Mouse (Mus musculus) c-Kit-positive CD71-positive TER-119-positive erythroid progenitor cells, embryonic 14.5 days (primary cell): ENCODE measurements around the gene C1qc.

Experiments
- DNase-seq: peaks from one replicate; pipeline ENCODE4 v3.0.0-alpha.2; 2013; ENCODE audit warnings: low spot score

The C1qc gene

DNA sequence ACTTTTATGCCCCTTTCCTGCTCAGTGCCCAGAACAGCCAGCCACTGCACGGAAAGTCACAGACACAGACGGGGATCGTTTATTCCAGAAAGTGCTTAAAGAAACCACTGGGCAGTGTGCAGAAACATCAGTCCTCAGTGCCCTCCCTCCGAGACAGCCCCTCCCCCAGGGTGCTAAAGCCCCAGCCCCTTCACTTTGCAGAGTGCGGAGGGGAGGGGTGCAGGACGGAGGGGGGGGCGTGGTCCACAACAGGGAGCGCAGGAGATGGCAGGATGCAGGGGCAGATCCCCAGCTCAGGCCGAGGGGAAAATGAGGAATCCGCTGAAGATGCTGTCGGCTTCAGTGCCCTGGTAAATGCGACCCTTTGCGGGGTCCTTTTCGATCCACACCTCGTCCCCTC, 3.0 kb upstream of the C1qc start:
- no peak for DNase-seq

DNA sequence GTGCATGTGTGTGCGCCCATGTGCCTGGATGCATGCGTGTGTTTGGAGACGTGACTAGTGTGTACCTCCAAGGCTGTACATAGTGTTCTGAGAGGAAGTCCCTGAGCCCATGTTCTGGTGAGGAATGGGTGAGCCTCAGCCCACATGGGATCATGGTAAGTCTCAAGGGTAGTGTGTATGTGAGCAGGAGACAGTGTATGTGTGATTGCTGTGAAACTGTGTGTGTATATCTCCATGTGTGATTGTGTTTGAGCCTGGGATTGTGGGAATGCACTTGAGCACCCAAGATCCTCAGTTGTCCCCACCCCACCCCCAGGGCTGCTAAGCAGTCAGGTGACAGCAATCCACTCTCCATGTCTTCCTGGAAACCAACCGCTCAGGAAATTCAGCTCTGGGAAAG, 2.0 kb upstream of the C1qc start:
- no peak for DNase-seq

DNA sequence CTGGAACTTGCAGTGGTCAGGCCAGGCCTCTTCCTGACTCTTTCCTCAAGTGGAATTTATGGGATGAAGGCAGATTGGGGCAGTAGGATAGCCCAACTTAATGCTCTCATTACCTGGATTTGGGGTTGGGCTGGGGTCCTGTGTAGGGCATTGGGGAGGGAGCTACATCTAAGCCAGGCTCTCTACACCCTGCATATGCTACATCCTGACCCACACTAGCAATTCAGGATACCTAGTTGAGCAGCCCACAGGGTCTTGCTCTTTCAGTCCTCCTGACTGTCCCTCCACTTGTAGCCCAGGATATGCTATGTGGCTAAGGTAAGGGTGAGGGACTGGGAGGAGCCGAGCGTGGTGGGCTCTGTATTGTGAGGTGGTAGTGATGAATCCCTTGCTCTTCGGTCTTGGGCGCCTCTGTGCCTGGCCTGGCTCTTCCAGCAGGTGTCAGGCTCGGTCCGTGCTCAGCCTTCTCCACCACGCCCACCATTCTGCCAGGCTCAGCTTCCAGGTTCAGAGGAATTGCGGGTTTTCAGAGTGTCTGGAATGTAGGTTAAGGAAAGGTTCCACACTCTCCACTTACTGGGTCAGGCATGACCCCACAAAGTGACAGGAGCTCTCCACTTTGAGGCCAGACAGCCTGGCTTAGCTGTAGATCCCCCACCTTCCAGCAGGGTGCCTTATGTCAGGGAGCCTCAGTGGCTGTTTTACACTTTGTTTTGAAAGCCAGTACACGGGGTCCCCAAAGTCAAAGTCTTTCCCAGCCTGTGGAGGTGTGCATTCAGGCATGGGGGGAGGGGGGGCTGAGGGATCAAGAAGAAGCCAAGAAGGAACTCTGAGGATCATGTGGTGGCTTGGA, 1.1 kb upstream of the C1qc start:
- DNase-seq: no peak

DNA sequence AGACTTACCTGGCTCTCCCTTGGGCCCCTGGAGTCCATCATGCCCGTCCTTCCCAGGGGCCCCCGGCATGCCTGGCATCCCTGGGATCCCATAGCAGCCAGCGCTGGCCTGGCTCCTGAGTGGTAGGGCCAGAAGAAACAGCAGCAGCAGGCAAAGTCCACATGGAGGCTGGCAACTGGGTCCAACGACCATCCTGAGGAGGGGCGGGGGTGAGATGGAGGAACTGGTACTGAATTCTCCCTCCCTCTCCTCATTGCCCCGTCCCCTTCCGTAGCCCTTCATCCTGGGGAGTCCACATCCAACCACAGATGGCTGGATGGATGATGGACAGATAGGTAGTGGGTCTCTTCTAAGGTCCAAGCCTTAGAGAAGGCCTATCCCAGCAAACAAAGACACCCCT, 494 bp downstream of the C1qc start:
- DNase-seq: no peak

DNA sequence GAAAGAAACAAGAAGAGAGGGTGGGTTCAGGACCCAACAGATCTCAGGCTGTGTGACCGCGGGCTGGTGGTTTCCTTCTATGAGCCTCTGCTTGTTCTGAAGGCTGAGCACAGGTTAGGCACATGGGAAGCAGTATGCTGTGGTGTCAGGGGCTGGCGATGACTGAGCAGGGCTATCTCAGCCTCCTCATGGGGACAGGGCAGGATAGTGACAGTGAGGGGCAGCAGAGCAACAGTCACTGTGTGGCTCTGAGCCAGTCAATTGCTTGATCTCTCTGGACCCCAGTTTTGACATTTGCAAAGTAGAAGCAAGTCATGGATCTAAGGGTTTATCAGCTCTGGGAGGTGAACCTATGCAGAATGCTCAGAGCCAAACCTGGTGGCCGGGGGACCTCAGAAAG, 1.8 kb downstream of the C1qc start:
- DNase-seq: no peak

DNA sequence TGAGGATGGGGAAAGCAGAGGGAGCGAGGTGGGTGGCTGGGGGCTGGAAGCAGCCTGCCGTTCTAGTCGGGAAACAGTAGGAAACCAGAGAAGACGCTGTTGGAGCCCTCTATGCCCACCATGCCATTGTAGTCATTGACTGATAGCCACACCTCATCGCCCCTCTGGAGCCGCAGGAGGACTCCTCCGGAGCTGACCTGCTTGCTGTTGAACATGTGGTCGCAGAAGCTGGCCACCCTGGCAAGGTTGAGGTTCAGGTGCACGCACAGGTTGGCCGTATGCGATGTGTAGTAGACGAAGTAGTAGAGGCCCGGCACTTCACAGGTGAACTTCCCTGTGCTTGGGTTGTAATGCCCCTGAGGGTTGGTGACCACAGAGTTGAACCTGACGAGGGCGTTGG, 2.9 kb downstream of the C1qc start:
- no peak for DNase-seq

DNA sequence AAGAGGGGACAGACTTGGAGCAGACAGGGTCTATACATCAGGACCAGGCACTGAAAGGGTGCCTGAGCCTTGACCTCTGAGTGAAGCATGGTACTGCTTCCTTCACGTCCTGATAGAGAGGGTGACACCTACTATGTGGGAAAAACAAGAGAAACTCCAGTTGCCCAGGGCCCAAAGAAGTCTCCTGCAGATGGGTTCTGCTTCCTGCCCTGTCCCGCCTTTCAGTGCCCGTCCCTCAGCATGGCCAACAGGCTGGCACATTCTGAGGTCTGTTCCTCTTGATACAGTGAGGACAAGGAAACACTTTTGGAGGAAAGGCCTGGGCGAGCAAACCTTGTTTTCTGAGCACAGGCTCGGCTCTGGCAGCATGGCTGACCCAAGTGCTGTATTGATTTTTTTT, 5.2 kb downstream of the C1qc start:
- no peak for DNase-seq

DNA sequence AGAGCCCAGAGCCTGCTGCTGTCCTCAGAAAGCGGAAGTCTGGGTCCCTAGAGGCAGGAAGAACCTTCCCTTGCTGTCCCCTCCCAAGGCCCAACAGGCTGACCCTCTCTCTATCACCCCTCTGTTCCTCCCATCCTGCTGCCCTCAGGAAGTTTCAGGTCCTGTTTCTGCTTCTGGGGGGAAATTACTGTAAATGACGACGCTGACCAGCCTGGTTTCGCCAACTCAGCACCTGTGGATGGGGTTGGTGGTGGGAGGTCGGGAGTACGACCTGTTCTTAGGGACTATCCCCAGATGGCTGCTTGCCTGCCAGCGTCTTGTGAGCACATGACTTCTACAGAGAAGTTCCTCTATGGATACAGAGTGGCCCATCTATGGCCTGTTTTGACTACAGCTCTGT, 6.8 kb downstream of the C1qc start, which contains the start of gene C1qb:
Gene C1qb (minus strand): TSS at position 87 of the 400 bp plus-strand sequence.
- no peak for DNase-seq

DNA sequence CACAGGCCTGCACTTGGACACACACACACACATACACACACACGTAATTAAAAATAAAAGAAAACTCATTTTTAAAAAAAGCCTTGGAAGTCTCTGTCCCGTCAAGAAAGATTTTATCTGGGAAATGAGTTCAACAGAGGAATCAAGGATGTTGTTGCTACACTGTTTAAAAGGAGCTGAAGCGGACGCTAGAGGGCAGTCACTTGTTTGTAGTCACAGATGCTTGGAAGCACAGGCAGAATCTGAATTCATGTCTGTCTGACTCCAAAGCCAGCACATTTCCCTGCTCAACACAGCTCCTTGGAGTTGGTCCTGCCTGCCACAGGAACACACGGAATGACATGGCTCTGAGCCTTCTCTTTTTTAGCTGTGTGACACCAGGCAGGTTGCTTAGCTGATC, 14.3 kb downstream of the C1qc start:
- no peak for DNase-seq

DNA sequence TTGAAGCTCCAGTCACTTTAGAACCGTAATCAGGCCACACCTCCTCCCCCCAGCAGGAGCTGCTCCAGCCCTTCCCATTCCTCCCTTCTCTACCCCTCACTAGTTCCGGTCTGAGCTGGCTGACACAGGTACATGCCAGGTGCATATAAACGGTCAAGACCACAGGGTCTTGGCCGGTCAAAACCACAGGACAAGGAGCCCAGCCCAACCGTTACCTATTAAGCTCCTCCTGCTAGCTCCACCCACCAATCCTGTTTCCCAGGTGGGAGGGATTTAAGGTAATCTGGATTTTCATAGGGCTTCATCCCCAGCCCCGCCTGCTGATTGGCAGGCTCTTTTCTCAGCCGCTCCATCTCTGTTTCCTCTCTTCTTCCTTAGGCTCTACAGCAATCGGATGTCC, 14.7 kb downstream of the C1qc start:
- no peak for DNase-seq

DNA sequence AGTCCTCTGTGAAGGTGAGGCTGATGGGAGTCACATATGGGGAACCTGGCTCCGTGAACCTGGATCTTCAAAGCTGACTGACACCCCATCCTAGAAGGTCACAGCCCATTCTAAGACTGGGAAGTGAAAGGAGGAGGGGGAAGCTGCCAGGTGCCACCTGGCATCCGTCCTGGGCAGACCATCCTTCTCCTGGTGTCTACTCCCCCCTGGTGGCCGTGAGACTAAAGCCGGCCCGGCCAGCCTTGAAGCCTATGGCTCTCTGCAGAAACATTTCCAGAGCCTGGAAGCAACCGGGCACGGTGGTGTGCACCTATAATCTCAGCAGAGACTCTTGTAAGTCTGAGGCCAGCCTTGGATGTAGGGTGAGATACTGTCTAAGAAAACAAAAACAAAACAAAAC, 15.9 kb downstream of the C1qc start:
- DNase-seq: no peak

DNA sequence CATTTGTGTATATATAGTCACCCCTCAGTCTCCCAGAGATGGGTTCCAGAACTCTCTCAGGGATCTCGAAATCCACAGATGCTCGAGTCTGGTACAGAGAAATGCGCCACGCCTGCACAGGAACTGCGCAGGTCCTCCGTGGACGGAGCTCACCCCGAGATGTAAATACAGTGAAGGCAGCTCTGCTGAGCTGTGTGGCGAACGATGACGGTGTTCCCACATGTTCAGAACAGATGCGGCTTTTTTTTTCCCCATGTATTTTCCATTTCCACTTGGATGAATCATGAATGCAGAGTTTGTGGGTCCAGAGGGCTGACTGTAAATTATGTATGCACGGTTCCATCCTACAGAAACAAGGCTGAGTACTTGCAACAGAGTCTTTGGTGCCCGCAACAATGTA, 17.9 kb downstream of the C1qc start:
- no peak for DNase-seq

DNA sequence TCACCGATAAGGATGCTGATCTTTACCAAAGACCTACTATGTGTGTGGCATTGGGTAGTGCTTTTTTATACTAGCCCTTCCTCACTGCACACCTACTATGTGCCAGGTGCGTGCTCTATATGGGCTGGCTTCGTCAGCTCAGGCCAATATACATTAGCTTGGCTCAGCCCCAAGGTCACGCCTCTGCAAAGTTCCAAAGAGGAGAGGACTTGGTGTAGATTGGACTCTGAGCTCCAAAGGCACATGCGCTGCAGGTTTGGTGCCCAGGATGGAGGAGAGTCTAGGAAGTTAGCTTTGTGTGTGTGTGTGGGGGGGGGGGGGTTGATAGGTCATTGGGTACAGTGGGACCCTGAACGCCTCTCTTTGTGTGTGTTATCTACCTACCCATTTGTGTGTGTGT, 24.5 kb downstream of the C1qc start:
- DNase-seq: no peak

DNA sequence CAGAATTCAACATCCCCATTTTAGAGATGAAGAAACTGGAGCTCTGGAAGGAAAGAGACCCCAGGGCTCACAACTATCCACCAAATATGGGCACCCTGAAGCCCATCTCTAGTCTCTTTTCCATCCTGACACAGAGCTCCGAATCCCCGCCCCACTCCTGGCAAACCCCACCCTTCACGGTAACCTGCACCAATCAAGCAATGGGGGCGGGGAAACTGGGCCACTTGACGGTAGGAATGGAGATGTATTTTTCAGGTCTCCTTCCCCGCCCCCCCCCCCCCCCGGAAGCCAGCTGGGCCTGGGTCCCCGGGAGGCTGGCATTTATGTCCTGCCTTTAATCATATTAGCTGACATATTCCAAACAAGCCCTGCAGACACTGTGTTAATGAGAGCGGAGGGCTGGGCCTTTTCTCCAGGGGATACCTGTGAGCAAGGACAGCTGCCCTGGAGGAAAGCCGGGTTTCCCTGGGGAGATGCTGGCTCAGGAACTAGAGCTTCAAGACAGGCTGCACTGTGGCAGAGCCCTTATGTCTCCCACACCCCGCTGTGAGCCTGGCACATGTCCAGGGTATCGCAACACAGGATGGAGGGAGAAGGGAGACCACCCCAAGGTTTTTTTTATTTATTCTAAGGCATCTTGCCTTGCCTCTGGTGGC, 25.0 kb downstream of the C1qc start:
- no peak for DNase-seq

DNA sequence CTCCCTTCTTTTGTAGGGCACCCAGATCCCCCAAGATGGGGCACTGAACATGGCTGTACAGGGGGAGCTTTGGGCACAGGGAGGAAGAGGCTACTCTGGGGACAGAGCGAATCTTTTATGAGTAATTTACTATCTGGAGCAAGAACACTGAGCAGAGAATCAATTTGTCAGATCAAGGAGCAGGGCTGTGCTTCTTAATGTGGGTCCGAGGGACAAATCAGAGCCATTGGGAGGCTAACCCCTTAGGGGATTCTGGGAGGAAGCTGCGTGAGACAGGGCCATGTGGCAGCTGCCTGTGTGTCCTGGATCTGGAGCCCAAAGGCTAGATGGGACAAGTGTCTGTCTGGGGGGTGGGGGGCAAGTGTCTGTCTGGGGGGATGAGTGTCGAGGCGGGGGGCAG, 27.3 kb downstream of the C1qc start:
- no peak for DNase-seq

DNA sequence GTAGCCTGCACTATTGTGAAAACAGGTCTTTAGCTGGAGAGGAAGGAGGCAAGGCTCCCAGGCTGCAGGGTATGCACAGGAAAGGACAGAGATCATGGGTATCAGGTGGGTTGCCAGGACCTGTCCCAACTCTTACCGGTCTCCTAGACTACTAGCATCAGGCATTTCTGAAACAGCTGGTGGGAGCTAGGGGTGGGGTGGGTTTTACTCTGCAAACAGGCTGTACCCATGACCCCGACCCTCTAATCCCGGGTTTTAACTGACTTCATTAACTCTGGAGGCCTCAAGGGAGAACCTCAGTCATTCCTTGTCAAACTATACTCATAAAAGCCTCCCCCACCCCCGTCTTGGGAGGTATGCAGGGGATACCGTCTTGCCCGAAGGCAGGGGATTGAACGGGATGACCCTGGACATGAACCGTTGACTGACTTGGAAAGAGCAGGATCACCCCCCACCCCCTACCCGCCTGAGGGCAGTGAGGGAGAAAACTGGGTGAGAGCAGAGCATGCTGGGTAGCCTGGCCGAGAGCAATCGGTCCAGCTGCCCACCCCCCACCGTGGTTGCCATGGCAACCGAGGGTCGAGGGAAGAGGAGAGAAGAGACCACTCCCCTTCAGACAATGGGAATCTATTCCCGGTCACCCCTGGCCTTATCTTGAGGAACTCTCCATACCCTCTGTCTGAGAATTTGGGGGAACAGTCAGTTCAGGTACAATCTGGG, 28.0 kb downstream of the C1qc start:
- no peak for DNase-seq

DNA sequence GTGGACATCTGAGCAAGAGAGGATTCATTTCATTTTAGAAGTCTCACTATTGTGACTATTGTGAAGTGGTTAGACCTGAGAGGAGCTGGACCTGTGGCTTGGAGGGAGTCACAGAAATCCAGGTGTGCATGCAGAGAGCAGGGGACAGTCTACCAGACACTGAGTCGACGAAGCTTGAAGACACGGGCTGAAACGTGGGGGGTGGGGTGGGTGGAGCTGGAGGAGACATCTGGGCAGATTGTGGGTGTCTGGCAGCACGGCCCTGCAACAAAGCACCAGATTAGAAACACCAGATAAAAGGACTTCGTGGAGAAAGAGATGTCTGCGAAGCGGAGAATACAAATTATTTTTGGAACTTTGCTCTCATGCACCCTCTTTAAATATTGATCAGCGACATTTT, 29.3 kb downstream of the C1qc start:
- no peak for DNase-seq

DNA sequence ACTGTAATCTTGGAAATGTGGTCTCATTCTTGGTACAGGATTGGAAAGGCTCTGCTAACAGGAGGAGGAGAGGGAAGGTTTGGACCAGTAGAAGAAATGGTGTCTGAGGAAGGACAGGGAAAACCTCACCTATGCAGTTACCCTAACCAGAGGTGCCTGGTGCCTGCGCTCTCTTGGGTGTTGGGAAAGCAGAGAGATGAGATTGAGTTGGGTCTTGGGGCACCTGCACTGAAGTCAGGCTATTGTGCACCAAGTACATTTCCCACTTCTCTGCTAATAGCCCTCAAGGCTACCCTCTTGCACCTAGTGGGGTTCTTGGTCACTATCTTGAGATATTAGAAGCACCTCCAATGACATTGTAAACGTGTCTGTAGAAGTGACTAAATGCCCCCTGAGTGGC, 30.5 kb downstream of the C1qc start:
- no peak for DNase-seq

DNA sequence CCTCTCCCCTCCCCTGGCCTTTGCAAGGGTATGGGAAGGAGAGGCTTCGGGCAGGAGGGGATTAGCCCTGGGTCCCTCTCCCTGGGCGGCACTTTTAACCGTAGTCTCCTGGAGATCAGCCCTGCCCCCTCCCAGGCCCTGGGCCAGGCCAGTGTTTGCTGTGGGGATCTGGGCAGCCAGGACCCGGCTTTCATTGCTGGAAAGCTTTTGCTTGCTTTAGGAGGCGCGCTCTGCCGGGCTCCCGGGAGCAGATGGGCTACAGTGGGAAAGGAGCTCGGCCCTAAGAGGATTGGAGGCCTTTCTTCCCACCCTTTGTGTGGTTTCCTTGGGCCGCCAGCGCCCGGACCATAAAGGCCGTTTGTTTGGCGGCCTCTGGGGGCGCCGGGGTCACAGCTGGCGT, 31.1 kb downstream of the C1qc start:
- no peak for DNase-seq

DNA sequence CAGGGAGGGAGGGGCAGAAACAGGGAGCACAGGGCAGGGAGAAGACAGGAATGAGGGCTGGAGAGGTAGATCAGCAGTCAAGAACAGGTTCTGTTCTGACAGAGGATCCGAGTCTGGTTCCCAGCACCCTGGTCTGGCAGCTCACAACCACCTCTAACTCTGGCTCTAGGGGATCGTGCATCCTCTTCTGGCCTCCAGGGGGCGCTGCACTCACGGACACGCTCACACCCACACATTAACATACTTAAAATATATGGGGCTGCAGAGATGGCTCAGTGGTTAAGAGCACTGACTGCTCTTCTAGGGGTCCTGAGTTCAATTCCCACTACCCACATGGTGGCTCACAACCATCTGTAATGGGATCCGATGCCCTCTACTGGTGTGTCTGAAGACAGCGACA, 32.8 kb downstream of the C1qc start:
- no peak for DNase-seq

DNA sequence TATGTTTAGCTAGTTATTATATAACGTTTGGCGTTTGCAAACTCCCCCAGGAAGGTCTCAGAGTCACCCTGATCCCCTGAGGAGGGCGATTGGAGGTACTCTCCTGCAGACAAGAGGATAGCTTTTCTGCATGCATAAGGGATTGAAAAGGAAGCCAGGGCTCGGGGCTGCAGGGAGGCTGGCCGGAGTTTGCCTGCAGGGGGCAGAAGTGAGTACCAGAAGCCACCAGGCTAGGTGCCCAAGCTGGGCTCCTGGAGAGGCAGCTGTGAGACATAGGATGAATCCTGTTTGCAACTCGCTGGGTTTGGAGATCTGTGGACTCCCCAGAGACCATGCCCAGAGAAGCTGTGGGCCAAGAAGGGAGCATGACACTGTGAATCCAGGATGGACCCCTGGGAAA, 37.8 kb downstream of the C1qc start:
- DNase-seq: no peak

DNA sequence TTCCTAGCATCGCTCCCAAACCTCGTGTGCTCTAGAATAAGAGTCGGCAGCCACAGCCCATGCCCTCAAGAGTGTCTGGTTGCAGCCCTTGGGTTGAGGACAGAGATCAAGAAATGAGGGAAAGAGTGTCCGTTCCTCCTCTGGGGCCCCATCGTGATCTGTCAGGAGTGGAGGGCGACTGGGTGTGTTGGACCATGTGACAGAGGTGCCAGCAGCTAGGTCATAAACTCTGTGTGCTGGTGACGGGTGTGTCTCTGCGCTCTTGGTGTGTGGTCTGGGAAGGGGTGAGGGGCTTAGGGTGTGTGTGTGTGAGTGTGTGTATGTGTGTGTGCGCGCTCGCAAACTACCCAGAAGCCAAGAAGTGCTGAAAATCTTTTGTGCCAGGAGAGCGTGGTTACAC, 39.9 kb downstream of the C1qc start:
- DNase-seq: no peak

DNA sequence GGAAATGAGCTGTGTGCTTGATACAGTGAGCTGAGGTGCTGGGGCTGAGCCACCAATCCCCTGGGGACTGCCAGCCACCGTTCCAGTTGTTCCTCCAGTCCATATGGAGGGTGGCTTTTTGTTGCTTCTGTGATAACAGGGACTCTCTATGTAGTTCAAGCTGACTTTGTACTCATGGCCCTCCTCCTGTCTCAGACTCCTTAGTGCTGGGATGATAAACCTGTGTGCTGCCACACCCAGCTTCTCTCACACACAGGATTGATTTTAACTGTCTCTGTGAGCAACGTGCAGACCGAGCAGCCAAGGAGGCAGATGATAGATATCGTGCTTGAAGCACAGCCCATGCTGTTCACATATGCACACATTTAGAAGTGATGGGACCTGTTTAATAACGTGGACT, 40.7 kb downstream of the C1qc start:
- DNase-seq: no peak
